Mouse (Mus musculus) cortical plate, adult 2 months (tissue): ENCODE data around the gene Myom1.

Source experiments
- CTCF ChIP-seq: fragments of 200-500 bp; IDR thresholded peaks from 2 replicates; pipeline ENCODE4 v1.5.1; 2011; ENCODE audit warnings: mild to moderate bottlenecking, control low read depth, low read length; ENCODE audit not compliant: insufficient read depth; ENCODE audit errors: extremely low read depth
- POLR2A ChIP-seq: fragments of 200-500 bp; IDR thresholded peaks from 2 replicates; pipeline ENCODE4 v1.6.1; 2011; ENCODE audit warnings: mild to moderate bottlenecking, low read length, control low read depth; ENCODE audit not compliant: insufficient read depth; ENCODE audit errors: extremely low read depth

GRCm38 (mm10) chr17:71124674-71125073 lies 122.2 kb downstream of the Myom1 start:
- TF ChIP-seq CTCF (no peak), POLR2A (no peak)
